Mouse (Mus musculus) frontal cortex, postnatal 10 days (tissue): Measurements from ENCODE around the gene Samd5.
A peak's percentile ranks its signal among the peaks of the same experiment; 100 is the strongest.

ENCODE experiments used
- DNase-seq, 2 experiments: peaks; one replicate each; pipeline ENCODE4 v3.0.0; 2022; ENCODE audit warnings: low spot score in 2 of 2, mixed read lengths in 1 of 2

Samd5 gene

DNA sequence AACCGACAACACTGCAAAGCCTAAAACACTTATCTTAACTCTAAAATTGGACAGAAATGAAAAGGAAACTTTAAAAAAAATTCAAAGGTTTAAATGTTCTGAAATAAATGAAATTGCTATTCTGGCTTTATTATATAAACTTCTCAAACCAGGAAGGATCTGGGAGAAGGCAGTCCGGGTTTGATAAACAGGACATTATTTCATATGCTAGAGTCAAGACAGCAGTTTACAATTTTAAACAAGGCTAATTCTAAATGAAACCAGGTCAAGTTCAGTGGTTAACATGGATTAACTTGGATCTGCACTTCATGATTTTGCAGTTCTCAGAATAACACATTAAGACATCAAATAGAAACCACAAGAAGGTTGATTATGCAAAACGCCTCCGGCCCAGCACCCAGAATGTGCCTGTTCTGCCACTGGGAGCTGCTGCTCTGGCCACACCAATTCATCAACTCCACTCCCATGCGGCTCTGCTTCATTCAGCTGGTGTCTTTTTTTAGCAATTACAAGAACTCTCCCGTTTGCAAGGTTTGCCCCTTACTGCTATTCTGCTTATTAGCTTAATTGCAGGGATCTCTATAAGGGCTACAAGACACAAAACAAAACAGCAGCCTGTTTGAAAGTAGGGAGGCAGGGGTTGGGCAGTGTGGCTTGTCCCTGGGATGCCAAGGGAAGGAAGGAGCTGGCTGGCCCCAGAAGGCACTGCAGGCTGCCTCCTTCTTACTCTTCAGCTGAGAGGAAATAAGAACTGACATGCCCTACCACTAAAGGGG lies 24.8 kb downstream of the Samd5 start:
- DNase-seq, result peak in 1 of 2 experiments; percentile 15

- DNase-seq, result no peak
These were observed 26.5 kb downstream of the Samd5 start for GRCm38 (mm10) chr10:9648464-9648863.

DNA sequence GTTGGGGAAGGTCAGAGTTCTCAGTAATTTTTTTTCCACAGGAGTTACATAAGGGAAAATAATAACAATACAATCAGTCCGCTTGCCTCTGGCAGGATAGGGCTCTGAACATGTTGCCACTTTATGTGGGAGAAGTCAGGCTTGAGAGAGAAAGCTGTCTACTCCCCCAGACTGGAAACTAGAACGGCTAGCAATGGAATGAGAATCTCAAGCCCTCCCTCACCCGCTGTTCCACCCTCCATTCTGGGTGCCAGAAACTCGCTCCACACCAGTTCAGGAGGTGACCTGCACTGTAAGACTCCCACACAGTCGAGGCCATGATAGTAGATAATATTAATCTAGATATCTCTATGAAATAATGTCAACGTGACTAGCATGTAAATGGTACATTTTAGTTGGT lies 27.3 kb downstream of the Samd5 start:
- no peak for DNase-seq

GRCm38 (mm10) chr10:9646391-9646790 lies 28.6 kb downstream of the Samd5 start:
- no peak for DNase-seq

- DNase-seq, result no peak
These were observed 31.5 kb downstream of the Samd5 start for GRCm38 (mm10) chr10:9643531-9643930.

DNA sequence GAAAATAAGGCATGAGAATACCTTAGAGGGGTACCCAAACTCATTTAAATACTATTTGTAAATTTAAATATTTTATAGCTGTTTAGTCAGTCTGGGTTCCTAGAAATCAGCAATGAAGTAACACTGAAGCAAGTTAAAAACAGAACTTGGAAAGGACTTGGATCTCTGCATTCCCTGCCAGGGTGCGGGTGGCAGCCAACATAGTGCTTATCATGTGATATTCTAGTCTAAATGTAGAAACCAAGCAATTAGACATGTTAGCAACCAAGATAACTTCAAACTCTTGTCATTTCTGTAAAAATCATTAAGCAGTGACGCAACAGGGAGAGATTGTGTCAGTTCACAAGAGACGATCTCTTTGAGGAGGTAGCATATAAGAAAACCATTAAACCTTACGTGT lies 32.9 kb downstream of the Samd5 start:
- DNase-seq, result peak in 1 of 2 experiments; percentile 21

- no peak for DNase-seq
These were observed 34.3 kb downstream of the Samd5 start for GRCm38 (mm10) chr10:9640678-9641077.

DNA sequence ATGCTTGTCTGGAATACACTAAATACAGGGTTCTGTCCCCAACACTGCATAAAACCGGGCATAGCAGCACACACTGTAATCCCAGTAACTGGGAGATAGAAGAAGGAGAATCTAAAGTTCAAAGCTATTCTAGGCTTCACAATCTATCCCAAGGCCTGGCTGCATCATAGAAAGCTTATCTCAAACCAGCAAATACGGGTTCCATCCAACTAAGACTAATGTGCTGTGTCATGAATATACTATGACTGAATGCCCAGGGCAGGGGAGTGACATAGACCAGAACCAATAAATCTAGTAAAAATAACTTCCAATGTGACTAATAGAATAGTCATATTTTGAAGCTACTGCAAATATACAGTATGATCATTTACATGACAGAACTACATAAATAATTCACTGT lies 35.0 kb downstream of the Samd5 start:
- no peak for DNase-seq

DNA sequence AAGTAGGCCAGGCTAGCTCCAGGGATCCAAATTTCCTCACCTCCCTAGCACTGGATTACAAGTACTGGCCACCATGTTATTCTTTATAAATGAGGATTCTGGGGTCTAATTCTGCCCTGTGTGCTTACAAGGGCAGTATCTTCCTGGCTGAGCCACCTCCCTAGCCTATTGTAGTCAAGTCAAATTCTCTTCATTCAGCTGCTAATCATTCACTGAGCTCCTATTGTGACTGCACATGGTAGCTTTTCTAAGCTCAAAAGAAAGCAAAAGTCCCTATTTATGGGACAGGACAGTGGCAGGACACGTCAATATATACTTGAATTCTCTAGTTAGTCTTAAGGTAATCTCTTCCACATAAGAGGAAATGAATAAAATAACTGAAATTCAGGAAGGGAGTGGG lies 49.7 kb downstream of the Samd5 start:
- no peak for DNase-seq

GRCm38 (mm10) chr10:9621926-9622688 lies 52.9 kb downstream of the Samd5 start:
- DNase-seq, result no peak

DNA sequence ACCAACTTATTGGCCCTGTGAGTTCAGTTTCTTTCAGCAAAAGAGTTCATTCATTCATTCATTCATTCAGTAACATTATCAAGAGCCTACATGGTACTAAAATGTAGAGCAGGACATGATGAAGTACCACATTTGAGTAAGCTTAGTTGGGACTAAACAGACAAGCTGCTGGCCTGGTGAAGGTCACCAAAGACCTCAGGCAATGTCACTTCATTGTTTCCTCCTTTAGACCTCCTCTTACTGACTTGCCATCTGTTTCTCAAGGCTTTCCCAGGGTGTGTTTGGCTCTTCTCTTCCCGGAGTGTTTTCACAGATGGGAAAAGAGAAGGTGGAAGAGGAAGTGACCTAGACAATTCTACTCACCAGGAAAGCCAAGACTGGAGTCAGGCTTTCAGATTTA lies 54.0 kb downstream of the Samd5 start:
- DNase-seq, result no peak

DNA sequence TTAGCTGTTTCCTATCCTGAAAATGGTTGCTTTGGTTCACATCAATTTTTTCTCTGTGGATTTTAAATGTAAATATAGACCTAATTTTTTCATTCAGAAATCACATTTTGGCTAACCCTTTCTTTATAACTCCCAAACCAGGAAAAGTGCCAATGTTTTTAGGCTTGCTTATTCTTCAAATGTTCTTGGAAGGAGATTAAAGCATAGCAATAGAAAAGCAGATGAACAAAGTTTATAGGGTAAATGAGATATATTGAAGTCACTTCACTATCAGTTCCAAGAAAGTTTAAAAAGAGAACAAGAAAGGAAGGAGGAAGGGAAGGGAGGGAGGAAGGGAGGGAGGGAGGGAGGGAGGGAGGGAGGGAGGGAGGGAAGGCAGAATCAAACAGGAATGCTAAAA lies 60.0 kb downstream of the Samd5 start:
- DNase-seq, result no peak

GRCm38 (mm10) chr10:9608854-9609253 lies 66.2 kb downstream of the Samd5 start:
- no peak for DNase-seq

GRCm38 (mm10) chr10:9607155-9607554 lies 67.9 kb downstream of the Samd5 start:
- no peak for DNase-seq

- no peak for DNase-seq
These were observed 69.4 kb downstream of the Samd5 start for GRCm38 (mm10) chr10:9605635-9606034.

DNA sequence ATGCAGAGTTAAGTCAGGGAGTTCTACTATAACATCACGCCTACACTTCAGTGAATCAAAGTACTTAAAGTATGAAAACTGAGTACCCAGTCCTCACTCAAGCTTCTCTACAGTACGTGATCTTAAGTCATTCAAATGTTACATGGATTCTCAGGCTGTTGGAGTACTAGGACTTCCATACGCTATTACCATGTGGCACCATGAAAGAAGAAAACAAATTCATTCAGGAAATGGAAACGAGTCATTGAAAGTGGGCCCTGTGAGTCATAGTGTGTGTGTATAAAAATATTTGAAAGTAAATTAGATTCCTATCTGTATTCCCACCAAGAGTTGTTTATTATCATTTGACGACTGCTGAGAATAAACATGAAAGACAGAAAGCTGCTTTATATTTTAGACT lies 71.7 kb downstream of the Samd5 start:
- DNase-seq, result no peak

GRCm38 (mm10) chr10:9602845-9603244 lies 72.2 kb downstream of the Samd5 start:
- peak in 1 of 2 experiments; percentile 13 for DNase-seq

DNA sequence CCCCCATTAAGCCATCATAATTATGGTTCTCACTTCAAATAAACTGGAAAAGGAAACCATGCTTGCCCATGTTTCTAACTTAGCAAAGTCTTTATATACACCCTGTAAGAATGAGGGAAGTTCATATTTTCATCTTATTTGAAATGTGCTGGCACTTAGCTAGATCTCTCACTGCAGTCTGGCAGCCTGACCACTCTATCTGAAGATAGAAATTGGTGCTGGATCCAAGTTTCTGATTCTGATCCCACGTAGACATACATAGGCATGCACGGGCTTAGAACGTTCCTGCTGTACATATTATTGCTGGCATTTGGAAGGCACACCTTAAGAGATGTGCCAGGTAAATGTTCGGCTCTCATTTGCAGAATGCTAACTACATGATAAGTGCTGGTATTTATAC lies 72.6 kb downstream of the Samd5 start:
- no peak for DNase-seq

DNA sequence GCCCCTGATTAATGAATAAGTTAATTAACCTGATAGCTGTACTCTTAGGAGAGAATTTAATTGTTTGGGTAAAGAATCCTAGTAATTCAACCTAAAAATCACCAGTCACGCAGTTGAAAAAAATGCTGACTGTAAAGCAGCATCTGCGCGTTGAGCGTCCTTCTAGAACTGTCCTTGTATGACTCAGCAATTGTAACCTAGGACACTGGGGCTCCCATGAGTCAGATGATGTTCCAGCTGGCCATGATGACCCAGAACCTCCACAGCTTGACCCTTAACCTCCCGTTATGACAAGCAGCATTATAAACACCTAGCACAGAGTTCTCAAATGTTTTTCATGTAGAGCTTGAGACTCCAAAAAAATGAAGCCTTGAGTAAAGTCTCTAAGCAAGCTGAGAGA lies 78.8 kb downstream of the Samd5 start:
- DNase-seq, result no peak

DNA sequence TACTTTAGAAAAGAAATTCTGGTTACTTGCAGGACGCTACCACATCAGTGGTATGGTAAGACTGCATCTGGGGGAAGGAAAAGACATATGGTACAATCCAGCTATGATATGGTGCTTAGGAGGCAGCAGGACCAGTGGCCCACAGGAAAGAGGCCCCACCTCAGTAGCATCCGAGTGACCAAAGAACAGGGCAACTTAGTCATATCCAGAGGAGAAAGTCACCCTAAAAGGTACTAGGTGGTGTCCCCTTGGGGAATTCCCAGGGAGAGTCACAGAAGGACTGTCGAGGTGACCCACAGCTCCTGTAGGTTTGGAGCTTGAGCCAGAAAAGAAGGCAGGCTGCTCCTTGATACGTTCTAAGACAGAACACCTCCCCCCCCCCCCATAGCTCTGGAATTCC lies 80.3 kb downstream of the Samd5 start:
- DNase-seq, result no peak

- no peak for DNase-seq
These were observed 84.4 kb downstream of the Samd5 start for GRCm38 (mm10) chr10:9590606-9591005.

GRCm38 (mm10) chr10:9586328-9586727 lies 88.7 kb downstream of the Samd5 start:
- peak in 1 of 2 experiments; percentile 16 for DNase-seq

DNA sequence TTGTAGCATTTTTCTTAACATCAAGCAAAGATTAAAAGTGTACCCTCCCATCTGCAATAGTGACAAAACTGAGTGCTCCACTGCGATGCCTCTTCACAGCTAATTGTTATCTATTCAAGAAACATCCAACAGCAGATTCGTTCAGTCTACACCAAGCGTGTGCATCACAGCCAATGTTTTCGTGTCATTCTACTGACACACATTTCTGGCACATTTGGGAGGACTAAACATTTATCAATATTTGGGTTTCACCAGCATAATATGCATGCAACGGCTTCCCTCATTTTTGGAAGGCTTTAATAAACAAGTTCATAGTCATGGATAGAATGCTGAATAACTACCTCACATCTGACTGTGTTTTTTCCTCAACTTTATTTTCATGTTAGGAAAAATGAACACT lies 95.6 kb downstream of the Samd5 start:
- DNase-seq, result no peak
